Comparison of ENCODE assay signal across 15 mouse cellular contexts in the genomic region with DNA sequence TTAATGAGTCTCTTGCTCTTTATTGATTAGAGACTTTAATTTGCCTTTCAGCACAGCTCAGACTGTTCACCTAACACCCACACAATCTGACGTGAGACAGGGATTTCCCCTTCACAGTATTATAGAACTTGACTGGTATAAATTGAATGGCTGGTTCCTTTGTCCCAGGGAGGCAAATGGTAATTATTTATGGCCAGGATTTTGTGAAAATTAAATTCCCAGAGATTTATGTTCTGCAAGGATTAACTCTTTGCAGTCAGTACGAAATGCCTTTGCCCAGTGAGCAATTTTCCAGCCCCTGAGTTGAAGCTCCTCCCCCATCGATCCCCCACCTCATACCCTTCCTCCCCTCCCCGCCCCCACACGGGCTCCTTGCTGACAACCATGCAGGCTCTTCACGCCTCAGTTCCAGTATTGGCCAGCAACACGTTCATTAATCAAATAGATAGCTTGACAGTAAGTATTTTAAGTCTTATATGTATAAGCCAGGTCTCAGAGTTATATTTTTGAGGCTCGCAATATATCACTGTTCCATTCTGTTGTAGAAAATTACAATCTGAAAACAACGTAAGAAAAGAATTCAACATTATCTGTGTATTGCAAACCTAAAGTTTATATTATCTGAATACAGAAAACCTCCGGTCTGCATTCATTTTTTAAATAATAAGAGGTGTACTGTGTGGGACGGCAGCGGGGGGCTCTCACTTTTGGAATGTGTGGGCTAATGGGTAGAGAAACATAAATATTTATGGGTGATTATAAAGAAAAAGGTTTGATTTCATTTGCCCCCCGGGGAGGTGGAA.
DNase-seq lines count a peak whose midpoint lies in the region; ATAC-seq and TF ChIP-seq lines count a peak whose summit lies in the region.
"Had no signal": no experiment of that assay in that cellular context is flagged by ENCODE, and none has a peak within 500 bp of the region (broad histone marks: within the 10 kb centered on the region; RNA-seq: fewer than 3 reads in every experiment).

No protein-coding gene starts in this region.

- H3K9me3 ChIP-seq in liver, postnatal 0 days (ENCODE audit: low read length): peaks cover 3% of the 10 kb centered on the region; the same call in 1 of the 2 replicates
- 0 out of 2 replicates have a peak, but pooled peaks cover 3% of the 10 kb centered on the region for H3K9me3 ChIP-seq in forebrain, embryonic 14.5 days (replicated peaks; ENCODE audit: control insufficient read depth, low read length)
- H3K9me3 ChIP-seq in hindbrain, postnatal 0 days (ENCODE audit: low read length): 0 out of 2 replicates have a peak, but pooled peaks cover 3% of the 10 kb centered on the region
- no peaks in the 10 kb centered on the region for H3K9me3 ChIP-seq in neural tube, embryonic 14.5 days (ENCODE audit: control insufficient read depth, low read length)

- no peak overlapping the region for H3K27ac ChIP-seq in liver, postnatal 0 days (ENCODE audit: low read depth)
- H3K27ac ChIP-seq in forebrain, embryonic 14.5 days (ENCODE audit: low read depth, low read length): peak overlapping the region; percentile 55; the same call in 1 of the 2 replicates
- H3K27ac ChIP-seq in hindbrain, postnatal 0 days: no peak overlapping the region
- peak overlapping the region; percentile 80 for H3K27ac ChIP-seq in neural tube, embryonic 14.5 days (ENCODE audit: low read depth, low read length)
- H3K27ac ChIP-seq: embryonic facial prominence, embryonic 13.5 days; gastrocnemius, adult 2 months; heart, embryonic 13.5 days; intestine, embryonic 15.5 days; limb, embryonic 12.5 days had no signal

- no peaks in the 10 kb centered on the region for H3K4me1 ChIP-seq in liver, postnatal 0 days (ENCODE audit: insufficient read depth)
- peaks cover 11% of the 10 kb centered on the region for H3K4me1 ChIP-seq in forebrain, embryonic 14.5 days (ENCODE audit: control insufficient read depth, insufficient read depth, low read length)
- peaks cover 3% of the 10 kb centered on the region; the same call in 1 of the 2 replicates for H3K4me1 ChIP-seq in hindbrain, postnatal 0 days (ENCODE audit: insufficient read depth, low read length)
- peaks cover 28% of the 10 kb centered on the region for H3K4me1 ChIP-seq in neural tube, embryonic 14.5 days (ENCODE audit: control insufficient read depth, insufficient read depth, low read length)
- H3K4me1 ChIP-seq: embryonic facial prominence, embryonic 13.5 days; heart, embryonic 13.5 days; intestine, embryonic 15.5 days had no signal

- no peak for TF ChIP-seq CTCF in liver, postnatal 0 days (IDR thresholded peaks at IDR 0.05; ENCODE audit: low read depth)
- no peak for TF ChIP-seq CTCF in hindbrain, postnatal 0 days (IDR thresholded peaks at IDR 0.05; ENCODE audit: low read depth)

- no peak overlapping the region for H3K4me3 ChIP-seq in liver, postnatal 0 days (ENCODE audit: low read depth, low read length)
- H3K4me3 ChIP-seq in forebrain, embryonic 14.5 days (ENCODE audit: low read depth, low read length): no peak overlapping the region
- no peak overlapping the region for H3K4me3 ChIP-seq in hindbrain, postnatal 0 days (ENCODE audit: low read length)
- no peak overlapping the region for H3K4me3 ChIP-seq in neural tube, embryonic 14.5 days (ENCODE audit: low read depth, low read length)
- H3K4me3 ChIP-seq: embryonic facial prominence, embryonic 13.5 days; gastrocnemius, adult 2 months; heart, embryonic 13.5 days; intestine, embryonic 15.5 days; limb, embryonic 12.5 days; myocyte had no signal

- no peaks in the 10 kb centered on the region for H3K36me3 ChIP-seq in liver, postnatal 0 days (replicated peaks; ENCODE audit: insufficient read depth, low read length)
- H3K36me3 ChIP-seq in forebrain, embryonic 14.5 days (ENCODE audit: control insufficient read depth, insufficient read depth, low read length): no peaks in the 10 kb centered on the region
- H3K36me3 ChIP-seq in hindbrain, postnatal 0 days (ENCODE audit: insufficient read depth, low read length): no peaks in the 10 kb centered on the region
- no peaks in the 10 kb centered on the region for H3K36me3 ChIP-seq in neural tube, embryonic 14.5 days (ENCODE audit: control insufficient read depth, insufficient read depth, low read length)
- H3K36me3 ChIP-seq: embryonic facial prominence, embryonic 13.5 days; intestine, embryonic 15.5 days; limb, embryonic 12.5 days had no signal

- DNase-seq in liver: peak; percentile 15
- DNase-seq in liver, postnatal 0 days: no peak
- peak; percentile 60 for DNase-seq in forebrain, embryonic 14.5 days (ENCODE audit: low spot score)
- DNase-seq in hindbrain, postnatal 0 days (ENCODE audit: low spot score): peak; percentile 50
- no peak for DNase-seq in spleen, postnatal 36 days (ENCODE audit: low spot score in 2 of 2)
- no peak for DNase-seq in left cerebral cortex, adult 18-20 months (ENCODE audit: low spot score in 2 of 2)
- DNase-seq: adrenal gland, adult 8-10 months; gastrocnemius, adult 2 months had no signal

- 66% methylated on average over 13 of the region's 13 CpGs for WGBS in liver, postnatal 0 days (ENCODE audit: insufficient replicate concordance)
- WGBS in forebrain, embryonic 14.5 days: 42% methylated on average over 13 of the region's 13 CpGs
- 27% methylated on average over 13 of the region's 13 CpGs for WGBS in hindbrain, postnatal 0 days
- WGBS in neural tube, embryonic 14.5 days: 27% methylated on average over 13 of the region's 13 CpGs

- no peak for ATAC-seq in liver, postnatal 0 days
- ATAC-seq in forebrain, embryonic 14.5 days: peak; percentile 62
- peak; percentile 58 for ATAC-seq in hindbrain, postnatal 0 days
- ATAC-seq in neural tube, embryonic 14.5 days (ENCODE audit: low read depth): peak; percentile 77
- ATAC-seq: intestine, embryonic 15.5 days; Patski had no signal

- TF ChIP-seq EP300 in liver, postnatal 0 days (IDR thresholded peaks at IDR 0.05; ENCODE audit: low read depth): no peak

- no peaks in the 10 kb centered on the region for H3K27me3 ChIP-seq in liver, postnatal 0 days (ENCODE audit: insufficient read depth, low read length)
- H3K27me3 ChIP-seq in forebrain, embryonic 14.5 days (replicated peaks; ENCODE audit: control insufficient read depth, insufficient read depth, low read length): no peaks in the 10 kb centered on the region
- no peaks in the 10 kb centered on the region for H3K27me3 ChIP-seq in hindbrain, postnatal 0 days (ENCODE audit: insufficient read depth, low read length)
- no peaks in the 10 kb centered on the region for H3K27me3 ChIP-seq in neural tube, embryonic 14.5 days (ENCODE audit: control insufficient read depth, insufficient read depth, low read length)
- H3K27me3 ChIP-seq: embryonic facial prominence, embryonic 13.5 days; heart, embryonic 13.5 days; intestine, embryonic 15.5 days had no signal

- no peak overlapping the region for H3K4me2 ChIP-seq in liver, postnatal 0 days (ENCODE audit: low read depth, low read length)
- H3K4me2 ChIP-seq in forebrain, embryonic 14.5 days (ENCODE audit: low read length): peak overlapping the region; percentile 34
- H3K4me2 ChIP-seq in hindbrain, postnatal 0 days (ENCODE audit: low read depth, low read length): peak overlapping the region; percentile 29
- H3K4me2 ChIP-seq in neural tube, embryonic 14.5 days (ENCODE audit: low read depth, low read length): peak overlapping the region; percentile 31
- H3K4me2 ChIP-seq: embryonic facial prominence, embryonic 13.5 days; heart, embryonic 13.5 days; intestine, embryonic 15.5 days; limb, embryonic 12.5 days had no signal

- H3K9ac ChIP-seq in liver, postnatal 0 days (replicated peaks): no peak overlapping the region
- peak overlapping the region; percentile 13; the same call in 1 of the 2 replicates for H3K9ac ChIP-seq in forebrain, embryonic 14.5 days (ENCODE audit: low read length)
- no peak overlapping the region for H3K9ac ChIP-seq in hindbrain, postnatal 0 days (replicated peaks; ENCODE audit: low read length)
- no peak overlapping the region for H3K9ac ChIP-seq in neural tube, embryonic 14.5 days (replicated peaks; ENCODE audit: low read depth, low read length)
- H3K9ac ChIP-seq: embryonic facial prominence, embryonic 13.5 days; heart, embryonic 13.5 days; intestine, embryonic 15.5 days; limb, embryonic 12.5 days had no signal

Comparison
In these comparisons a context has a peak if more than half of its experiments do, and no peak if none do; other contexts are left out.
1. DNase-seq: peak in liver (single experiment), forebrain, embryonic 14.5 days (single experiment) and hindbrain, postnatal 0 days (single experiment); none in liver, postnatal 0 days (single experiment), spleen, postnatal 36 days (0 of 2) and left cerebral cortex, adult 18-20 months (0 of 2).
2. H3K27ac ChIP-seq: peak in forebrain, embryonic 14.5 days (single experiment) and neural tube, embryonic 14.5 days (single experiment); none in liver, postnatal 0 days (single experiment) and hindbrain, postnatal 0 days (single experiment).